Mouse (Mus musculus) embryonic facial prominence, embryonic 14.5 days (tissue): ENCODE data around the gene Rbpms2. TPM values are rescaled to one million over a fixed set of nuclear protein-coding genes. Genes with fewer than 3 reads are reported as not detected.
A peak's percentile ranks its signal among the peaks of the same experiment; 100 is the strongest.

Experiments
- ATAC-seq: fragments of 200-750 bp; cut with Nextera tagmentation; 2 replicates; pipeline ENCODE4 v1.8.0; 2017; ENCODE audit warnings: low read depth, moderate number of reproducible peaks, moderate TSS enrichment
- DNase-seq: peaks from one replicate; pipeline ENCODE4 v3.0.0-alpha.2; 2015; ENCODE audit warnings: low spot score
- H3K27ac ChIP-seq: fragments of 300-500 bp; sonication (generic); replicated peaks from 2 replicates; pipeline ENCODE4 v1.5.1; 2014; ENCODE audit warnings: low read depth, mild to moderate bottlenecking, low read length, moderate library complexity
- H3K27me3 ChIP-seq: fragments of 300-500 bp; sonication (generic); replicated peaks from 2 replicates; pipeline ENCODE4 v1.6.1; 2014; ENCODE audit warnings: low read length; ENCODE audit not compliant: control insufficient read depth, insufficient read depth
- H3K36me3 ChIP-seq: fragments of 300-500 bp; sonication (generic); 2 replicates; pipeline ENCODE4 v1.6.1; 2014; ENCODE audit warnings: low read length, mixed read lengths; ENCODE audit not compliant: control insufficient read depth, insufficient read depth
- H3K4me1 ChIP-seq: fragments of 300-500 bp; sonication (generic); 2 replicates; pipeline ENCODE4 v1.6.1; 2014; ENCODE audit warnings: antibody characterized with exemption, low read length; ENCODE audit not compliant: control insufficient read depth, insufficient read depth
- H3K4me2 ChIP-seq: fragments of 300-500 bp; sonication (generic); 2 replicates; pipeline ENCODE4 v1.6.1; 2014; ENCODE audit warnings: low read depth, mild to moderate bottlenecking, low read length, moderate library complexity, mixed read lengths
- H3K4me3 ChIP-seq: fragments of 300-500 bp; sonication (generic); 2 replicates; pipeline ENCODE4 v1.5.1; 2014; ENCODE audit warnings: low read depth, mild to moderate bottlenecking, low read length
- H3K9ac ChIP-seq: fragments of 300-500 bp; sonication (generic); 2 replicates; pipeline ENCODE4 v1.6.1; 2014; ENCODE audit warnings: low read depth, mild to moderate bottlenecking, low read length, moderate library complexity, mixed read lengths
- H3K9me3 ChIP-seq: fragments of 300-500 bp; sonication (generic); 2 replicates; pipeline ENCODE4 v1.6.1; 2016; ENCODE audit warnings: low read length; ENCODE audit not compliant: control insufficient read depth
- WGBS: fragments of 180-500 bp; shearing (Covaris S2); extraction: QIAGEN DNeasy Blood & Tissue Kit; methylation state at CpG from one replicate; pipeline ENCODE4 v1.1.7; 2014; 5-methylcytosine and 5-hydroxymethylcytosine counted together
- polyA plus RNA-seq: library from polyadenylated mRNA; unstranded; fragments of >200 nt; fragmentation: Nextera tagmentation; extraction: Ambion mirVana; gene quantifications from 2 replicates; pipeline ENCODE4 v1.2.1, GENCODE M21; 2014

The Rbpms2 gene
- polyA plus RNA-seq, 1 experiment from 2014 or later = 13.6 TPM

DNA sequence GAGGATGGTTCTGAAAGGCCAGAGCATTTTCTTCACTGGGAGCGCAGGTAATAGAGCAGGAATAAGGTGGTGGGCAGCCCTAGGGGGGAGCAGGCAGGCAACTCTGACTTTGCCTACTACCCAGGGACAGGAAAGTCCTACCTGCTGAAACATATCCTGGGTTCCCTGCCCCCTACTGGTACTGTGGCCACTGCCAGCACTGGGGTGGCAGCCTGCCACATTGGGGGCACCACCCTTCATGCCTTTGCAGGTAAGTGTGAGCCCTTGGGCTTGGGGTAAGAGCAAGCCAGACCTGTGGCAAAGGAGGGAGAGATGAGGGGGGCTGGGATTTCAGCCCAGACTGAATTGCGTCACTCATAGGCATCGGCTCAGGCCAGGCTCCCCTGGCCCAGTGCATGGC lies 40.4 kb upstream of the Rbpms2 start:
- H3K4me2 ChIP-seq = peak overlapping the region; percentile 98
- H3K4me1 ChIP-seq = peaks cover 18% of the 10 kb centered on the region
- DNase-seq (no peak), ATAC-seq (no peak)
- no peak overlapping the region for H3K27ac ChIP-seq
- H3K9ac ChIP-seq = peak overlapping the region; percentile 72
- H3K9me3 ChIP-seq = no peaks in the 10 kb centered on the region
- 84% methylated on average over 3 of the region's 3 CpGs for WGBS
- peaks cover 31% of the 10 kb centered on the region for H3K36me3 ChIP-seq
- H3K4me3 ChIP-seq = peak overlapping the region; percentile 55
- H3K27me3 ChIP-seq = no peaks in the 10 kb centered on the region

DNA sequence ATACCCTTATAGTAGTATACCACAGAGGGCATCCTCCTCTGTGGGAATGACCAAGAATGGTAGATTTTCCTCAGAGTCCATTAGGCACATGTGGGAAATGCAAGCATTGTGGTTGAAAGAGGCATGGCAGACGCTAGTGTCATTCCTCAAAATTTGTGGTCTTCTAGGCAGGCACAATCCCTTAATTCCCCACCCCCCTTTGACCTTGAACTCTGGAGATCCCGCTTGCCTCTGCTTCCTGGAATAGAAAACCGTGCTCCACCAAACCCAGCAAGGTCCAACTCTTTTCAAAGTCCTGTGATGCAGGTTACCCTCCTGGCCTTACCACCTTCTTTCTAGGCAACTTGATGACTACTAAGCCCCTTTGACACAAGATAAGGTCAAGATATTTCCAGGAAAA lies 36.7 kb upstream of the Rbpms2 start:
- Histone ChIP-seq H3K9me3 (no peaks in the 10 kb centered on the region), H3K27me3 (no peaks in the 10 kb centered on the region), H3K4me3 (no peak overlapping the region), H3K4me1 (peaks cover 13% of the 10 kb centered on the region), H3K4me2 (no peak overlapping the region), H3K9ac (no peak overlapping the region), H3K27ac (no peak overlapping the region), H3K36me3 (peaks cover 46% of the 10 kb centered on the region)
- ATAC-seq (no peak), DNase-seq (no peak)
- WGBS = 91% methylated on average over 3 of the region's 3 CpGs

DNA sequence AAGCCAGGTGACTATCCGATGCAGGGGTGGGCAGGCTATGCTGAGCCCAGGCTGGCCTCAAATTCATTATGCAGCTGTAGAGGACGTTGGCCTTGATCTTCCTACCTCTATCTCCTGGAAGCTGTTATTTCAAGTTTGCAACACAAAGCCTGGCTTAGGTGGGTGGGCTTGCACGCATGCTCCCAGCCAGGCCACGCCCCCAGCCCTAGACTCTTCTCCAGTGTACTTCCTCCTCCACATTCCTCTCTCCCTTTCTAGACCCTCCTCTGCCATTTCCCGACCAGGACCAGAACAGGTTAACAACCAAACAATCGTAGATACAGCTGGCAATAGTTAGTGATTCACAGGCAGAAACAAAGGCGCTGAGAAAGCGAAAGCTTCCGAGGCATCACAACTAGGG lies 35.9 kb upstream of the Rbpms2 start:
- Histone ChIP-seq H3K4me1 (peaks cover 9% of the 10 kb centered on the region), H3K9ac (no peak overlapping the region), H3K4me3 (no peak overlapping the region), H3K9me3 (no peaks in the 10 kb centered on the region), H3K27me3 (no peaks in the 10 kb centered on the region), H3K4me2 (no peak overlapping the region), H3K36me3 (peaks cover 46% of the 10 kb centered on the region), H3K27ac (no peak overlapping the region)
- ATAC-seq = no peak
- DNase-seq = no peak
- WGBS = 69% methylated on average over 9 of the region's 9 CpGs

DNA sequence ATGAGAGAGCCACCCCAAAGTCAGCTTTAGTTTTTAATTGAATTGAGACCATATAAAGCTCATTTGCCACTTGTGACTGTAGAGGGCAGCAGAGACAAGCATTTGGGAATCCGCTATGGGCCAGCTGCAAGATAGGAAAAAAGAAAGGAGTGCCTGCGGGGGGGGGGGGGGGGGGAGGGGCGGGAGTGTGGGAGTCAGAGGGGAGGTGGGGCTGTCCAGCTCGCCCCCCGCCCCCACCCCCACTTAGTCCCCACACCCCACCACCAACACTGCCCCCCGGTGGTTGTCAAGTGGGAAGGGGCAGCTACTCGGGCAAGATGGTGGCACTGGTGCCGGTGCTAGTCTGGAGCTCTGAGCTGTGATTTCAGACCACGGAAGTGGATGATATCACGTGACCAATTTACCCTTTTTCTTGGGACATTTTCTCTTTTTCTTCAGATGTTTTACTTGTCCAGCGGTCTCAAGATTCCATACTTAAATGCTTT lies 30.6 kb upstream of the Rbpms2 start:
- ATAC-seq (no peak), DNase-seq (peak; percentile 77)
- WGBS = 37% methylated on average over 6 of the region's 11 CpGs
- H3K4me2 ChIP-seq = peak overlapping the region; percentile 34; the same call in 1 of the 2 replicates
- H3K9me3 ChIP-seq = no peaks in the 10 kb centered on the region
- H3K9ac ChIP-seq = no peak overlapping the region
- H3K36me3 ChIP-seq = peaks cover 17% of the 10 kb centered on the region
- H3K4me1 ChIP-seq = no peaks in the 10 kb centered on the region
- H3K27ac ChIP-seq = no peak overlapping the region
- no peak overlapping the region for H3K4me3 ChIP-seq
- H3K27me3 ChIP-seq = no peaks in the 10 kb centered on the region

DNA sequence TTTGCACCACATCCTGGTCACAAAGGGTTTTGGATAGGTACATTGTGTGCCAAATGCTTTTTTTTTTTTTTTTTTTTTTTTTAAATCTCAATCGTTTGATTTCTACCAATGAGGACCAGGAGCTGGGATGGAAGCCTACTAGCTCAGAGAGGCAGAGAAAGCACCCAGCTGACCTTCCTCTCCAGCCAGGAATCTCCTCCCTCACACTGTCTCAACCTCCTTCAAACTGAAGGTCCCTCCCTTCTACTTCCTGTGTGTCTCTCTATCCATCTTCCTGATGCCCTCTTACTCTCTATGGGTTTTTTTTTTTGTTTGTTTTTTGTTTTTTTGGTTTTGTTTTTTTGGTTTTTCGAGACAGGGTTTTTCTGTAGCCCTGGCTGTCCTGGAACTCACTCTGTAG lies 28.5 kb upstream of the Rbpms2 start:
- Histone ChIP-seq H3K4me1 (no peaks in the 10 kb centered on the region), H3K36me3 (0 out of 2 replicates have a peak, but pooled peaks cover under 1% of the 10 kb centered on the region), H3K4me3 (no peak overlapping the region), H3K9ac (no peak overlapping the region), H3K4me2 (no peak overlapping the region), H3K9me3 (no peaks in the 10 kb centered on the region), H3K27ac (no peak overlapping the region), H3K27me3 (no peaks in the 10 kb centered on the region)
- ATAC-seq (no peak), DNase-seq (no peak)
- WGBS = 85% methylated on average over 2 of the region's 2 CpGs

DNA sequence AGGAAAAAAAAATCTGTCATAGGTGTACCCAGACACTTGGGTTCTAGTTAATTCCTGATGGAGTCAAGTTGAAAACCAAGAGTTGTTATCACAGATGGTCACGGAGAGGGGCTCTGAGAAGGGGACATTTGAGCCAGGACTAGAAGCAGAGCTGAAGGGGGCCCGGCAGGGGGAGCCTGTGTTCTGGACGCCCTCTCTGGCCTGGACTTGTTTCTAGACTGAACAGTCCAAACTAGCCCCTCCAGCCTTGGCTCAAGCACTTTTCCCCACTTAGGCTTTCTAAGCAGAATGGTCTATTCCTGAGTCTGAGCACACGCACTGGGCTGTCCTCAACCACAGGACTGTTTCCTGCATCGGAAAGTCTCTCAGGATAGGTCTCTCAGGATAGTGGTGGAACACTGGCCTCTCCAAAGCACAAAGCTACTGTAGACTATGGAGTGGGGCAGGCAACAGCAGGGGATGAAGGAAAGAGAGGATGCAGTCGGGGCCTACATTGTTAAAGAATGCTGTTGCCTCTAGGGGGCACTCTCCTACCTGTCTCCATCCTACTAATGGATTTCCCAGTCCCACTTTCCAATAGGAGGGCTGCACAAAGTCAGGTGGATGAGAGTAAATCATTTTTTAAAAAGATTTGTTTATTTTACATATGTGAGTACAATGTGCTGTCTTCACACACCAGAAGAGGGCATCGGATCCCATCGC lies 25.9 kb upstream of the Rbpms2 start:
- Histone ChIP-seq H3K4me3 (no peak overlapping the region), H3K9ac (no peak overlapping the region), H3K4me2 (no peak overlapping the region), H3K27me3 (no peaks in the 10 kb centered on the region), H3K4me1 (0 out of 2 replicates have a peak, but pooled peaks cover 2% of the 10 kb centered on the region), H3K27ac (no peak overlapping the region), H3K36me3 (no peaks in the 10 kb centered on the region), H3K9me3 (no peaks in the 10 kb centered on the region)
- DNase-seq = no peak
- WGBS = 53% methylated on average over 8 of the region's 8 CpGs
- ATAC-seq = no peak

DNA sequence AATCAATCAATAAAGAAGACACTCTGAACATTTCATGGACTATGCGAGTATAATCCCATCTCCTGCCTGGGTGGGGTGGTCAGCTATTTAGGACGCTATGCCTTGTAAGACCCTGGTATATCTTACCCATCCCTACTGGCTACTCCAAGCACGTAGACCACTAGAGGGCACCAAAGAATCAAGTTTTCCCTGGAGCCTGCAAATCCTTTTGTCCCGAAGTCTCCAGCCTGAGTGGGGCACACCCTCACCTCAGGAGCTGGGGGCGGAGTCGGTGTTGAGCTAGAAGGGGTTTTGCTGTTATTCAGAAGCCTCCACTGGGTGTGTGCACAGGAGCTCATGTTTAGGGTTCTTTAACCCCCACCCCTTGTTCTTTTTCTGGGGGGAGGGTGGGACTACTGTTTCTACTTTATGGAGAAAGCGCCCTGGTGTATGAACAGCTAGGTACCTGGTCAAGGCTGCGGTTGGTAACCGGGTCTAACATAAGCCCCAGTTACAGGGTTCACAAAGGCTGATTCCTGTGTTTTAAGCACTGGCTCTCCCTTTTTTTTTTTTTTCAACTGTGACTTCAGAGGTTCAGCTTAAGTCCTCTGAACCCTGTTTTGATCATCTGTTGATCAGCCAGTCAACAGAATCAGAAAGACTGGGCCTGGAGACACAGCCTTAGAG lies 23.8 kb upstream of the Rbpms2 start:
- Histone ChIP-seq H3K36me3 (no peaks in the 10 kb centered on the region), H3K9me3 (no peaks in the 10 kb centered on the region), H3K27me3 (no peaks in the 10 kb centered on the region), H3K9ac (no peak overlapping the region), H3K4me1 (0 out of 2 replicates have a peak, but pooled peaks cover 2% of the 10 kb centered on the region), H3K4me2 (peak overlapping the region; percentile 43), H3K4me3 (0 out of 2 replicates have a peak overlapping the region, but pooled peaks have one; percentile 1), H3K27ac (no peak overlapping the region)
- WGBS = 7% methylated on average over 9 of the region's 9 CpGs
- peak; percentile 96 for DNase-seq
- ATAC-seq = peak; percentile 88

DNA sequence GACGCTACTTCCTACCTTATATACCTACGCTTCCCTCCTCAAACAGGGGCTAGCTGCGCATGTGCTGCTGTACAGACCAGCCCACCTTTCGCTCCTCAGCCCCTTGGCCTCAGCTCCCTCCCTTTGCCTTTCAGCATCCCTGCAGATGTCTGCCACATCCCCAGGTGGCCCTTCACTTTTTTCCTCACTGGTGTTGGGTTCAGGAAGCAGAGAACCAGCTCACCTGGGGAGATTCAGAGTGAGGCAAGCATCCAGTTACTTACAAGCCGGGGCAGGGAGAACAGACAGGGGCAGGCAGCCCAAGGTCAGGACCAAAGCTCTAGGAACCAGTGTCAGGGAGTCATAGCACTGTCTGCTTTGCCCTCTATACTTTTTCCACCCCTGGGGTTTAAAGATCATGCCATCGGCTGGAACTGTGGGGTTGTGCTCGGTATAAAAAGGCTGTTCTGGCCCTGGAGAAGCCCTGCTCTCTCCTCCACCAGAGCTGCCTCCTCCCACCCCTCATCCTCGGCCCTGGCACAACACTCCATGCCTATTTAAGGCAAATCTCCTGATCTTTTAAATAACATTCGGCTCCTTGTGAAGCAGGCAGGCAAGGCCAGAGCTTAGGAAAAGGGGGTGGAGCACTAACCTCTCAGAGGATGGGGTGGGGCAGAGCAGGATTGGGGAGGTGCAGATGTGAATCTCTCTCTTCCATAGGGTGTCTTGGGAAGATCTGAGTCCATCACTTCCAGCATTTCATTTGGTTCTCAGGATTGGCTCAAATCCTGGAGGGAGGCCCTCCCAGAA lies 22.9 kb upstream of the Rbpms2 start:
- Histone ChIP-seq H3K4me1 (0 out of 2 replicates have a peak, but pooled peaks cover 2% of the 10 kb centered on the region), H3K27me3 (no peaks in the 10 kb centered on the region), H3K9ac (peak overlapping the region; percentile 25; the same call in 1 of the 2 replicates), H3K4me2 (no peak overlapping the region), H3K36me3 (no peaks in the 10 kb centered on the region), H3K4me3 (no peak overlapping the region), H3K9me3 (no peaks in the 10 kb centered on the region), H3K27ac (no peak overlapping the region)
- WGBS = 44% methylated on average over 9 of the region's 9 CpGs
- no peak for ATAC-seq
- peak; percentile 11 for DNase-seq
